Mouse (Mus musculus) ovary, postnatal 14 days (tissue): ENCODE measurements at regions not wholly inside any gene's neighbourhood (a gene's known extent, or its start where the extent isn't known, plus 50 kb on each side); places are given as distances from the start of the nearest gene placed in this dataset.

Source experiments
- DNase-seq: peaks from one replicate; pipeline ENCODE4 v3.0.0; 2022; ENCODE audit warnings: low spot score

DNA sequence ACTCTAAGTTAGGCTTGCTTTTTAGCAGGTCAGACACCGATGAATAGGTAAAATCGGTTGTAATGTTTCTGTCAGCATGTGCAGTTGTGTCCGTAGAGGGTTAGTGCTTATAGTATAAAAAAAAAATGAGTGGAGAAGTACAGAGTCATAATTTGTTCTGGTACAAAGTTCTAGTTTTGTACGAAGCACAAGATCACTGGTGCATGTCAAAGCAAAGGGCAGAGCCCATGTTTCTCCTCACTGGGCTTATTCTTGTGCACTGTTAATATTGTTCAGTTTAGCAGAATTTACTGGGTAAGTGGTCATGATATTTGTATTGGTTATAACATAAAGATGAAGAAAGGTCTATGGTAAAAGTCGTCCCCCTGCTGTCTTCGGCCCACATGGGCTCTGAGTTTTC lies 330.4 kb upstream of the Fam241a start:
- no peak for DNase-seq

DNA sequence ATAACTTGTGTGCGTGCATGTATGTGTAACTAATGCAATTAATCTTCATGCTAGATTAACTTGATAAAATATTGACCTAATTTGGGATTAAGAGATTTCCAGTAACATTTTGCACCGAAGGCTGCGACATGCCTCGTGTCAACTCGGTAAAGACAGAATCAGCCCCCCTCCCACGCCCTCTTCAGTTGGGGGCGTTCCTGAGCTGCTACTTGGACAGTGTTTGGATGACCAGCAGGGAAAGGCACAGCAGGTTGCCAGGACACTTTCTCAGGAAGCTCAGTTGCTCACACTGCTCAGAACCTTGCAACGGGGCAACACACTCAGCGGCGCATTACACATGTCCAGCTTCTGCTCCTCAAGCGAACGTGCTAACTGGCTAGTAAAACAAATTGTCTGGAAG lies 326.2 kb upstream of the Fam241a start:
- no peak for DNase-seq

DNA sequence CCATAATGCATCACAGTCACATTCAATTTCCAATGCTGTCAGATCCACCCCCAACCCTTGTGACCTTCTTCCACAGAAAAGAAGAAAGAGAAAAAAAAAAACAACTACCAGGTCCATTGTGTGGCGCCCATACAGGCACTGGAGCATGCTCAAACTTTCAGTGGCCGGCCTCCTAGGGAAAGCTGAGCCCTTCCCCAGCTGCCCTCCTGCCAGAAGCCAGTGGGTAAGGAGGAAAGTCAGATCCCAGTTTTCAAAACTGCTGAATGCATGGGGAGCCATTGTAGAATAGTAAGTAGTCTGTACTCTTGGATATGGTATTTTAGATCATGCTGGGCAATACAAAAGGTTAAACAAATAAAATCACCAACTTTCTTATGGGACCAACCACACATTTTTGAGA lies 325.5 kb upstream of the Fam241a start:
- DNase-seq = no peak

DNA sequence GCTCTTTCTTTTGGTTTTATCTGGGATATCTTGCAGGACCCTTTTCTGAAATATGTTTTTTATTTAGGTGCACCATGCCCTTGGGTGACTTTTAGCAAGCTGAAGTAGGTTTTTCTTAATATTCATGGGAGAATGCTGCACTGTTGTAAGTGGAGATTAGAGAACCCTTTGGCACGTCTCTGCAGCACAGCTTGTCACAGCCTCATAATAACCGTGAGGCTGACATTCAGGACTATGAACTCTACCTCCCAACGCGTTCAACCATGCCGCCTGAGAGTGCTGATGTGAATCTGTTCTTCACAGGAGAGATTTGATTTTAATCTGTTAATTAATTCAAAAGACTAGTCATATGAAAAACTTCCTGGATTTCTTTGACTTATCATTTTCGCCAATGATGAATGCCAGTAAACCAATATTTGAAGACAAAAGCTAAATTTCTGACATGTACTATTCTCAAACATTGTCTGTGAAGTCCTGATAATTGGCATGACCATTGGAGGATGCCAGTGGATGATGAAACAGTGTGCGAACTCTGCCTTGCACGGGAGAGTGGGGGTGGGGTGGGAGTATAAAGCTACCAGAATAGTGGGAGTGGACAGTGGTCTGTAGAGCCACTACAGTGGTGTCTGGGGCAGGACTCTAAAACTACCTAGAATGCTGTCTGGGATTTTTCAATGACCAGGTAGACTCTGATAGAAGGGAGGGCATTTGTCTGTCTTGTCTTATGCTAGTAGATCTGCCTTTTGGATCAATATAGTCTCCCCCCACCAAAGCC lies 324.8 kb upstream of the Fam241a start:
- DNase-seq = no peak

DNA sequence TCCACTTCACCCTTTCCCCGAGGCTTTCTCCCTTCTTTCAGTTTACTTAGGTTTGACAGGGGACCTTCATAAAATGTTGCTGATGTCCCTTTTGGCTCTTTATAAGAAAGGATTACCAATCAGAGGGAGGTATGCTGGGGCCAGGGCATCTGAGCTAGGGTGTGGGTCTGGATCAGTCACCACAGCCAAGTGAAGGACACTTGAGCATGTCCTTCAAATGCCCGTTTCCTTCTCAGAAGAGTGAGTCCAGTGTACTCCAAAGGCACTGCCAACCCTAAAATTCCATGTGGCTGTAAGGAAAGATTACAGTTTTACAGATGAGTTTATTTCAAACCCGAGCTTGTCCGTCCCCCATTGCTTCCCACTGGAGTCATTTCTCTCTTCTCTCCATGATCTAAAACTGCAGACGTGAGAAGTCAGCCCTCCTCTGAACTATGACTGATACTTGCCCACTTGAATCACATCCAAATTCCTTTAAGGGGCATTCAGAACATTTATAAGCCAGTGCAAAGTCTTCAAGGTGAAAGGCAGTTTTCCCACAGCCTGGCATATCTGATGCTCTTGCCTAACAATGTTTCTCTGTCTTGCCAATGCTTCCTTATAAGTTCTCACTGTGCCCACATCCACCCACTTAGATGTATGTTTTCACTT lies 321.8 kb upstream of the Fam241a start:
- no peak for DNase-seq

DNA sequence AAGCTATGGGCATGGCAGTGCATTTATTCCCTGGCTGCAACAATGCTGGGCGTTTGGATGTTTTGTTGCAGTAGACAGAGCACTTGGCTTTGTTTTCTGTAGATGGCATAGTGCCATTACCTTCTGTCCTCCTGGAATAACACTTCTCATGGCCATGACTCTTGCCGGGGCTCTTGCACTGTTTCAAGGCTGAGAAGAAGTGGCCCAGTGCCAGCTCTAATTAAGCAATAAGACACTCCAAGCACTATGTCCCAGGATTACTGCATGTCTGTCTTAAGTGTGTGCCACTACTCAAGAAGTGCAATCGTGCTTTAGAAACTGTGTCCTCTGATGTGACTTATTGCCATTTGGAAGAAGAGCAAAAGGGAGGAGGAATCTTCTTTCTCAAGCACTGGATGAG lies 316.1 kb upstream of the Fam241a start:
- DNase-seq = peak; percentile 11

DNA sequence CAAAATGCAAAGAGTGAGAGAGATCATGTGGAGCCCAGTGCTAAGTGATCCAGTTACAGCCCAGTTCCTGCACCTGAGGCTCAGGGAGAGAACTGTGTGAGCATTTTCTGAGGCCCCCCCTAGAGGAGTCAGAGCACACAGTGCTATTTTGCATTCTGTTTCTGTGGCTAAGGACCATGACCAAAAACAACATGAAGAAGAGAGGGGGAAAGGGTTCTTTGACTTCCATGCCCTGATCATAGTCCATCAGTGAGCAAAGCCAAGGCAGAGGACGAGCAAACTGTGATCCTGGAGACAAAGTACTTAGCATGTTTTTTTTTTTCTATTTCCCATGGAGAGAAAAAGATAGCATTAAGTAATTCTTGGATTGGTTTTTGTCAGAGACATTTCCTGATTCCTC lies 314.5 kb upstream of the Fam241a start:
- no peak for DNase-seq

DNA sequence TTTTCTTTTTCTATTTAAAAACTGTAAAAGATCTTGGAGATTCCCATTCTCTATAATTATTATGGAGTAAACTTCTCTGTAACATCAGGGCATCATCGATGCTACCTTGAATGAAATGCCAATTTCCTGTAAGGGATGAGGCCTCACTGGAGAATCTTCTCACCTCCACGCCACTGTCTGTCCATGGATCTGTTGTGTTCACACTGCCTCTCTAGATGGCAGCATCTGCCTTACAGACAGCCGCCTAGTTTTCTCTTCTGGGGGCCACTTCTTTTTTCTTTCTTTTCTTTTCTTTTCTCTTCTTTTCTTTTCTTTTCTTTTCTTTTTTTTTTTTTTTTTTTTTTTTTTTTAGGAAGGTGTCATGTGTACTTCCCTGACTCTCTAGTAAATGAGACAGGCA lies 310.8 kb upstream of the Fam241a start:
- no peak for DNase-seq

DNA sequence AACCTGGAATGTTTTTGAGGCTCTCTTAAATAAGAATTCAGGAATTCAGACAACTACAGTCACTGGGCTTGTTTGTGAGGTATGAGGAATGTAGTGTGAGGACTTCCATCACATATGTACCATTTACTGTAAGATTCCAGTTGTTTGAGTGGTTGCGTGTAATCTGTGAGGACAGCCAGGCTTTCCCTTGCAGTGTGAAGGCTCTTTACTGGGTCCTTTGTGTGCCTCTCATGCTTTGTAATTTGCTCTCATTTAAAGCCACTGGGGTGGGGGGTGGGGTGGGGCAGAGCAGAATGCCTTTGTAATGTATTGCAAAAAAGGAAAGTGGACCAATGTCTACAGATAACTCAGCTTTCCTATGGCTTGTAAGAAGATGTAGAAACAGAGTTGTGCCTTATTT lies 310.4 kb upstream of the Fam241a start:
- DNase-seq = no peak

DNA sequence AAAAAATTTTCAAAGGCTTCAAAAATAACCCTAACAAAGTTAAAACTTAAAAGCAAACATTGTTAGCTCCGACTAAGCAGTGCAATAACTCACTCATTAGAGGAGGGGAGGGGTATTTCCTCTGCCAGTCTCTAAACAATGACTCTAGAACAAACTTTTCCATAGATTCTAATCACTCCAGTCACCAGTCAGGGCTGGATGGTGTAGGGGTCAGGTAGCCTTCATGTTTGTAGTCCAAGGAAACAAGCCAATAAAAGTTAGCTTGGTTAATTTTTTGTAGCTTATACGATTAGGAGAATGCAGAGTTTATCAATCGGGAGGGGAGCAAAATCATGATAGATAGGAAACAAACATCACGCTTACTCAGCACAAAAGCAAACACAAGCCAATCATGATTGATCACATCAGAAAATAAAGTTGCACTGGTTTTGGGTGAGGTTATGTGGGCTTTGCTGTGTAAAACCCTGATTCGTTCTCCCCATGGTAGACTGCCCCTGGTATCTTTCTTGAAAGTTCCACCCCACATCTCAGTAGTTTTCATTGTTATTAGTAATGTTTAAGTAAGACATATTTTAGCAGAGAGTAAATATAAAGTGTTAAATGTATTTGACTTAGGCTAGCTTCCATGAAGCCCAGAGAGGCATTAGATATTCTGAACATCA lies 304.6 kb upstream of the Fam241a start:
- no peak for DNase-seq

DNA sequence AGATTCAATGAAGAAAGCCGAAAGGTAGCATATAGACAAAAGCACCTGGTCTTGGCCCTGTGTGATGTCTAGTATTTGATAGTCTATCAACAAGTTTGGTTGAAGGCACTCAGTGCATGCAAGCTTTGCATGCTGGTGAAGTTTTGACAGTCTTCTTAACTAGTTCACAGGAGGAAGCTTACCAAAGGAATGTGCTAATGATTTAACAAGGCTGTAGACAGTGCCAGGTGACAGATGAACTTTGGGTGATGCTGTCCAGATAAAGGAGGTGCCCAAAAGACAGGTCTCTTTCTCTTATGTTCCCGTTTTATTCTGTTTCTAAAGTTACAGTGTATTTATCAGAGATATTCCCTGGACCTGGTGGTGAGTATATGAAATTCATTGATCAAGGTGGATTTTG lies 303.3 kb upstream of the Fam241a start:
- no peak for DNase-seq

DNA sequence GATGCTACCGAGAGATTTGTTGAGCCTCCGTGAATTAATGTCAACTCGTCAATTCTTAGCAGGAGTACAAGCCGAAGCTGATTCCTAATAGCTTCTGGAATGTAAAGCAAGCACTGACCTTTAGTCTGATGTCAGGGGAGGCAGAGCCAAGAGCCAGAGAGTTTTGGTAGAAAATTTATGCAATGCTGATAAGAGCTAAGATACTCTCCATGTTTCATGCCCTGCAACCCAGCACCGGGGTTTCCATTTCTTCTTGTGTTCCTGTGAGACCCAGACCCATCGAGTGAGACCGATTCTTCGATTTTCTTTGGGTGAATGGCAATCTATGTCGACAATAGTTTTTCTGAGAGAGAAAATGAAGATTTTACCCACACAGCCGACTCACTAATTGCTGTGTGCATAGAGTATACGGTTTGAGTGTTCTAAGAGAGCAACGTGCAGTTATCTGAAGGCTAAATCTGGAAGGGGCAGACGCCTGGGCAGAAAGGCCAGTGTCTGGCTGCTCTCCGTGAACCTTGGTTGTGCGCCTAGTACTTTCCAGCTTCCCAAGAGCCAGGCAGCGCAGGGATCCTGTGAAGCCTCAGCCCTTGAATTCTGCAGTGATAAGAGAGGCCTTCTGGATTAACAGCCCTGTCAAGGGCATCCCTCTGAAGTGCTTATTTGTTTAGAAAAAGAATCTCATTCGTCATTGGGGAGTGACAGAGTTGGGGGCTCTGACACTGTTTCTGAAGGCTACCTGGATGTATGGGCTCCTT lies 296.1 kb upstream of the Fam241a start:
- DNase-seq = no peak

DNA sequence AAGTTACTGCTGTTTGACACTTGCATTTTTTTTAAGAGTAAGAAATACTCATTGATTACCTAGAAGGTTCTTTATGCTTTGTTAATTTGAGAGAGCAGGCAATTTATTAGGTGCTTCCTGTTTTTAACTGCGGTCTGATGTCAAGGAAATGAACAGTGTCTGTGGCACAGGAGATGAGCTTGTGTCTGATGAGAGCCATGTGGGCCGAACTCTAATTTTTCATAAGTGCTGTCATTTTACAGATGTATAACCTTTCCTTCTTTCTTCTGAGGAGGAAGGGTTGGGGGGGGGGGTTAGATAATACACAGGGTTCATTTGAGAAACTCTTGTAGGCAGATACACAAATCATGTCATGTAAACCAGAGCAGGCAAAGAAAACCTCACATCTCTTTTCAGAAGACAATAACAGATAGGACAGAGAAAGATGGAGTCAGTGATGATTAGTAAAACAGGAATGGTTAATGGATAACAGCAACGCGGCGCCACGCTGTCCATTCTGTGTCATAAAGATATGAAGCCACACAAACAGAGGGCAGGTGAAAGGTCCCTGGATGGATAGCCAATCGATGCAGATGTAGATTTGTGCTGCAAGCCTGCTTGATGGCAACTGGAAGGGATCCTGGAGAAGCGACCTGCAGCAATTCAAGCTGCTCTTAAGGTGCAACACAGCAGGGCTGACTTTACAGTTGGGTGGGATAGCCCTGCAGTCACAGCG lies 291.4 kb upstream of the Fam241a start:
- DNase-seq = no peak

DNA sequence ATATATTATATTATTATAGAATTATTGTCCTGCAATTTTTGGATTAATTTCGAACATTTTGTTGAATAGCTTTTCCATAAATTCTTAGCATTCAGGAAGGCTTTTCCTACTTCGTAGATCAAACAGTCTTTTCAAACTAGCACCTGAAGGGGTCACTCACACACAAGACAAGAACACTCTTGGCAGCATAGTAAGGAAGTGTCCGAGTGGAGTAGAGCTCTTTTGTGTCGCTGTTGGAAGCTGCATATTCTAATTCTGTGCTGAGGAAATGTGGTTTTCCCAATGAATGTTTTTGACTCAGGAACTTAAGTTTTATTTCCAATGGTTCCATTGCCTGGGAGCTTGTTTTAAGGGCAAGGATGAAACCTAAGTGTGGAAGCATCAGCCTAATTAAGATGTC lies 290.2 kb upstream of the Fam241a start:
- DNase-seq = peak; percentile 18

DNA sequence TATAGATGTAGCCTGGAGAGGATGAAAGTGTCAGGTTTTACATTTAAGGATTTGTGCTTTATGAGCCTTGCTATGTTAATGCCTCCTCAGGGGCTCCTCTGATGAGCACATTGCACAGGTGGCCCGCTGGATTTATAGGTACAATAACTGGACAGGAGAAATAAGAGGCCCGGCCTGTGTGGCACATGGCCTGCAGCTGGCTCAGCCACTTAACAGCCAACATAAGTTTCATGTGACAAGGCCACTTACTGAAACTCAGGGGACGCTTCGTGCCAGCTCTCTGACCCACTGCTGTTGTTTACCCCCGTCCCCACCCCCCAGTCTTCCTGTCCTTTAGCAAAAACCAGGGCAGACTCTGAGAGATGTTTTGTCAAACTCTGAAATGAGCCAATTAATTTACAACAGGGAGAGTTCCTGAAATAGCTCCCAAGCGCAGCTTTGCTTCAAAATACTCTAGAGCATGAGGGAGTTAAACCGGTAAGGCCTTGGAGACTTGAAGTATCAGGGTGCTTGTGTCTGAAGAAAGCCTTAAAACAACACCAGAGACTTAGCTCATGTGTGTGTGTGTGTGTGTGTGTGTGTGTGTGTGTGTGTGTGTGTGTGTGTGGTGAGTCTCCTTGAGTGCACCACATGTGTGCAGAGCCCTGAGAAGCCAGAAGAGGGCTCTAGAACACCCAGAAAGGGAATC lies 285.2 kb upstream of the Fam241a start:
- DNase-seq = no peak

DNA sequence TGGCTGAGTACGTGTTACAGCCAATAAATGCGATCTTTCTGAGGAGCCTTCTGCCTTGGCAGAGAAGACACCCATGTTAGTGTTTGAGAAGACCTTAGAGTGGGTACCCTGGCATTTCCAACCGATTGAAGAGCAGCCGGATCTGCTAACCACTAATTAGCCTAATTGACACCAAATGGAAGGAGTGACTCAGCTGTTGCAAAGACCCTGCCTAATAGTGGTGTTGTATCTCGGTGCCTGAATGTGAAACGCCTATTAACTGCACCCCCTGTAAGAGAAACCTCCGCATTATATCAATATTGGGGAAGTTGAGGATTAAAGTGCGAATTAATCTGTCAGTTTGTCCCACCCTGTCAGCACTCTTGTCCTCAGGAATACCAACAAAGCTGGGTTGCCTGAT lies 253.1 kb upstream of the Fam241a start:
- no peak for DNase-seq

DNA sequence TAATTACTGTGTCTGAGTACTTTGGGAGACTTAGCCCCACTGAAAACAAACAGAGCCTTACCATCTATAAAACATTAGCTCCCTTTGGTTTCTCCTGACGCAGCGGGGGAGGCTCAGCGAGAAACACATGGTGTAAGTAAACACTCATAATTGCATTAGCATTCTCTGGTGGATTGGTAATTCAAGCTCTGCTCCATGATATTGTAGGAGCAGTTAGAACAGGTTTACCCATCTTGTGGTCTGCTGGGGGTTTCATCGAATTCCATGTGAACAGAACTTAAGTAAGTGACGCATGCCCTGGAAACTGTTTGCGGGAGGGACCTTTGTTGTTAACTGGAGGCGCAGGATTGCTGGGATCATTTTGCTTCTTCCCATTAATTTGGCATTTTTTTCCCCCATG lies 249.2 kb upstream of the Fam241a start:
- DNase-seq = no peak

DNA sequence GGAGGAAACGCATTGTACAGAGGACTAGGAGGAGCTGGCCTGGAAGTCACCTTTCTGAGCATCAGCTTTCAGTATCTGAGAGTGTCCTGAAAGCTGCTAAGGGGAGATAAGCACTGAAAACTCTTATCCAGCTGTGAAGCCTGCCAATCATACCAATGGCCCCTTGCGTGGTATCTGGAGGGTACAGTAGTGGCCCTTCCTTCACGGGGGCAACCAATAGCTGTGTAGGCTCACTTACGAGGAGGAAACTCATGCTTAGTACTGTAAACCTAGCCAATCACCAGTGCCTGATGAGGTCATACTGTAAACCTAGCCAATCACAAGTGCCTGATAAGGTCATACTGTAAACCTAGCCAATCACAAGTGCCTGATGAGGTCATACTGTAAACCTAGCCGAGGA lies 231.7 kb upstream of the Fam241a start:
- no peak for DNase-seq

DNA sequence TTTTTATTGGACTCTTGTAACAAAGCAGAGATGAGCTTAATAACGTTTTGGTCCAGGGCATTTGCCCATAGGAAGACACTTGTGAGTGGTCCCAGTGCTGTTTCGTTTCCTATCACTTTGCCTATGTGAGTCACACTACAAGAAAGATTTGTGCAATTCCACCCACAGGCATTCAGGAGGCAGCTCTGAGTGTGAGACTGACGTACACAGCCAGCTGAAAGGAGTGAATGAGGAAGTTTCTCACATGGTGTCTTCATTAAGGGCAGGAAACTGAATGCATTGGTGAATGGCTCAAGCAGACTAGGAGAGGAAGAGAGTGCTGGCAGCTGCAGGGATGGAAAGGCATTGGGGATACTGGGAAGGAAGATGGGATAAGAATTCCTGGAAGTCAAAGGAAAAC lies 230.5 kb upstream of the Fam241a start:
- no peak for DNase-seq

DNA sequence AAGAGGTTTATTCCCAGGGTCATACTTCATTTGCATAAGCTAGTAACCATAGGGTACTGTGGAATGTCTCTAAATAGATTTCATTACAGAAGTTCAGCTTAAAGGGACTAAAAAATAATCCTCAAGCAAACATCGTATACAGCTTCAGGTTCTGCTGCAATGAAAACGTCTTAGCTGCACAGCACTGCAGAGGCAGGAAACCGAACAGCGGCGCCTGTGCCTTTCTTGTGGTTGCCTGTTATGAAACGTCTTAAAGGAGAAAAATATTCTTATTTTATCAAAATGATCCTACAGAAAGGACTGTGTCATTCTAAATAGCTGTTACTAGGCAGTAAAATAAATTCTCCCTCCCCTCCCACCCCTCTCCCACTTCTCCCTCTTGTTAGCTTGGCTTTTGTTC lies 226.0 kb upstream of the Fam241a start:
- DNase-seq = no peak

DNA sequence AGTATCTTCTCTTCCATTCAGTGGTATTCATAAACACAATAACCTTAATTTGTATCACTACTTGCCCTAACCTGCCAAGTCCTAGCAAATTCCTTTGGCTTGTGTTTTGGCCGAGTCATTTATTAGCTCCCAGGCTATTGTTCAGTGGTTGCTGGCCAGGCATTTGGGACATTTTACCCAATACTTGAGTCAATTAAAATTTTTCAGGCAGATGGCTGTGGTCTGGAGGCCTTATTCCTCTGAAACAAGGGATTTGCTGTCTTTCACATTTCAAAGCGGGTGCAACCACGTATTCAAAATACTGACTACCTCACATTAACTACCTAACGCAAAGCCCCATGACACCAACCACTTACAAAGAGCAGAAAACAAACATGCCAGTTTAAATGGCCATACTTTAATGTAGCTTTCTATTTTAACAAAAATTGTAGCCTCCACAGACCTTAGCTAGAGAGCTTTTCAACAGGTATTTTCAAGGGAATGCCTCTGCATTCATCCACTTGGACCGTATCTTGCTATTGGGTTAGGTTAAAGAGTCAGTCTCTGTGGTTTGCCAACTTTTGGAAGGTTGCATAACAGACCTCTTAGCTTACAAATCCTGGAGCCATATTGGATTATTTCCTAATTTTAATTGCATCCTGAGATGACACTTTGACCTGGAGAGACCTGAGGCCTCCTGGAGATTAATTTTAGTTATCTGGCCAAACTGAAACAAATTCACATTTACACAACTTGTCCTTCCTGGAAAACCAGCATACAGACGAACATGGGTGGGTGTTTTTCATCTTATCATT lies 224.7 kb upstream of the Fam241a start:
- DNase-seq = no peak
